Mouse (Mus musculus): ENCODE measurements around the gene Rph3al. TPM values are rescaled to one million over a fixed set of nuclear protein-coding genes. Genes with fewer than 3 reads are reported as not detected.

The Rph3al gene
- polyA plus RNA-seq, 2 experiments from 2014 or later = 5.9 to 8.0 TPM

DNA sequence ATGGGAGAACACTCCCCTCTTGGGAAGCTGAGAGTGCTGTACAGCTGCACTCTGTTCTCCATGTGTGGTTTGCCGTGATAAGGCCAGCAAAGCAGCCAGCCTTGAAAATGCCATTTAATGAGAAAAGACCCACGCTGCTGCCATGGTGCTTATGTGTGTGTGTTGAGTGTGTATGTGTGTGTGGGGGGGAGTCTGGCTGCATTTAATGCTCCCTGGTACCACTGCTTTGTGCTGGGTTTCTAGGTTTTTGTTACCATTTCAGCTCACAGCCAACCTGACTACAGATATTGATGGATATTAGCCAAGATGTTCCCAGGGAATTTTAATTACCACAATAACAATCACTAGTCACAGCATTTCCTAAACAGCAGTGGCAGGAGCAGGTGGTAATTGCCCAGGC is 79.3 kb downstream of the Rph3al start:
- no peak for ATAC-seq

DNA sequence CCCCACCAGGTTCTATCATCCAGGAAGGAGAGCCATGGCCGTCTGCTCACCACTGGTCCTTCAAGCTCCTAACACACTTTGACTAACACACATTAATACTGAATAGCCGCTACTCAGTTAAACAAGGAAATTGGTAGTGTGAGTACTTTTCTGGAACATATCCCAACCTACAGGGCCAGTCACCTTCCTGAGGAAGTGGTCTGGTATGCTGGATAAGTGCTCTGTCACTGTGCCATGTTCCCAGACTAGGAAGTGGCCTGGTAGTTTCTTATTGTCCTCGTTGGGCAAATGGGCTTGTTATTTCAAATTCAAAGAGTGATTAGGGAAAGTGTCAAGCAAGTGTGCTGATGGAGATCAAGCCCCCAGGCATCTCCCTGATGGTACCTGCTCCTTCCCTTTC is 80.4 kb downstream of the Rph3al start:
- no peak for ATAC-seq

DNA sequence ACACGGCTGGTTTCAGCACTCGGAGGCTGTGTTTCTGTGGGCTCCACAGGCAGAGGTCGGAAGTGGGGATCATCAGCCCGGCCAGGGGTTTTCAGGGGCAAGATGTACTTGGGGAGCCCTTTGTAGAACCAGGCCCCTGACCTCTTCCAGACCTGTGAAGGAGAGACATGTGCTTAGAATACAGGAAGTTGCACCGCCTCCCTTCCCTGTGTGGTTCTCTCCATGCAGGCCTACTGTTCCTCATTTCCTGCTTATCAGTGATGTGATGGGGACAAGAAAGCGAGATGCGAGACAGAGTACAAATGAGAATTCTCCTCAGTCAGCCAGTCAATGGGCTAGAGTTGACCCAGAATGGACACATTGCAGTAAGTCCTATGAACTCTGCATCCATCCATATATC is 83.9 kb downstream of the Rph3al start:
- ATAC-seq = no peak

DNA sequence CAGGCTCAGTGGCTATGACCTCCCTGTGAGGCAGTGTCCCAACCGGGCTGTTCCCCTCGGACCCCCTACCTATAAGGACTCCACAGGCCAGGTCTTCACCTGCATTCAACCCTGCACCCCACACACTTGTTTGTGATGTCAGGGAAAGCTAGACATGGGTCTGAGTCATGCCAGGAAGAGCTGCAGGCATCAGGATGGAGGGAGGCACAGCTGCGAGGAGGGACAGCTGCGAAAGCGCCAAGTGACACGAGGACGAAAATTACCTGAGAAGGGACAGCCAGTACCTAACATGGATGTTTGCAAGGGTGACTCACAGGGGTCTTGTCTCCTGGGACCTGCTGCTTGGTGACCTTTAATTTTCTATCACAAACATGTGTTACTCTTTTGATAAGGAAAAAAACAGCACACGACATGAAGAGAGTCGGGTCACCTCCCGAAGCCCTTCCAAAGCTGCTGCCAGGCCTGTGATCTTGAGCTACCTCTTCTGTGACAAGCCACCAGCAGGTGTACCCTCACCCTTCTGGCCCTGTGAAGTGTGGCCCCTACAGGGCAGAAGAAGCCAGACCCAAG is 85.1 kb downstream of the Rph3al start:
- no peak for ATAC-seq

DNA sequence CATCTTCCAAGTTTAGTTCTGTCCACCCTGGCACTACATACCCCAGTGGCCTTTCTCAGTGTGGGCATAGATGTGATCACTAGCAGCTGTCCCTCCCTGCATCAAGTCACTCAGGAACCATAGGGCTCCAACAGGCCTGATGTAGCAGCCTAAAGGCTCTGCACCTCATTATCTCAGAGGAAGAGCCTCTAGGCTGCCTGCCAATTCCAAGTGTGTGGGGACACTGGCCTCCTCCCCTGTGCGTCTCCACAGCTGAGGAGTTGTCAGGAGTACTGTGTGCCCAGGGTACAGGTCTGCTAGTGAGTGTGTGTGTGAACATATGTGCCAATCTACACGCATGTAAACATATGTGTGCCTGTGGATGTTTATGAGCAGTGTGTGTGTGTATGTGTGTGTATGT is 85.7 kb downstream of the Rph3al start:
- no peak for ATAC-seq

DNA sequence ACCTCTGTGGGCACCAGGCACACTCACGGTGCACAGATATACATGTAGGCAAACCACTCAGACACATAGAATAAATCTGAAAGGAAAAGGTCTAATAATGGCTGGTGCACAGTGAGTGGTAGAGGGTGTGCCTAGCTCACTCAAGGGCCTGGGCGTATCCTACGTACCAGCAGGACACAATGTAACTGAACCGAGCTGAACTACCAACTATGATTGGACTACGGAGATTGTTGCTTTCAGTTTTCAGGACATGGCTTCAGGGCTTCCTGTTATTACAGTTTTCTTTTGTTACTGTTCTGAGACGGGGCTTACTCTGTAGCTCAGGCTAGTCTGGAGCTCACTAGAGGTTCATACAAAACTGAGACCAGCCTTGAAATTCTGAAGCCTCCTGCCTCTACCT is 88.7 kb downstream of the Rph3al start:
- ATAC-seq = no peak

DNA sequence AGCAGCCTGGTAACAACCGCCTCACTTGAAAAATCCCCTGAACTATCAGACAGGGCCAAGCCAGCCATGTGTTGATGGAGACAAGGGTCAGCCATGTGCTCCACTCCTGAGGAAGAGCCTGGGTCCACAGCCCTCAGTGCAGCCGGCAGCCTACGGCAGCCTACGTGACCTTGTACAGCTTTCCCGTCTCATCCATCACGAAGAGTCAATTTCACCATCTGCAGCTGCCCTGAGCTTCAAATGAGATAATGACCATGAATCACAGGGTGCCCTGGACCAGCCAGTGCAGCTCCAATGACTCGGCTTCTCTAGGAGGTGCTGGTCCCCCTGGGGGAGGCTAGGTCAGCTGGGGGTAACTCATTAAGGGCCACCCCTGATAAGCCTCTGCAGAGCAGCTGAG is 91.6 kb downstream of the Rph3al start:
- no peak for ATAC-seq

DNA sequence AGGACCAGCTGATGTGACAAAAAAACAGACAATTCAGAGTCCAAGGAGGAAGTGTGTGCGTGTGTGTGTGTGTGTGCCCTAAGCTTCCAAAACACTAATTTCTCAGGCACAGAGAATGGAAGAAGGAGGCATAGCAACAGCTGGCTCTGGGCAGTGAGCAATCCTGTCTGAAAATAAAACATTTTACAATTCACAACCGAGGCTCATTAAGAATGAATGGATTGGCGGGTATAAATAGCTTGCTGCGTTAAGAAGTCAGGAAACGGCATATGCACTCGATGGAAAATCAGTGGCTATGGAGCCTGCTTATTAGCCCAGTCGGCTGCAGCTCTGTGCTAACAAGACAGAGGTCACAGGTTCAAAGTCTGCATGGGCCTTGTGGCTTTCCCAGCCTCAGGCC is 92.6 kb downstream of the Rph3al start:
- no peak for ATAC-seq

DNA sequence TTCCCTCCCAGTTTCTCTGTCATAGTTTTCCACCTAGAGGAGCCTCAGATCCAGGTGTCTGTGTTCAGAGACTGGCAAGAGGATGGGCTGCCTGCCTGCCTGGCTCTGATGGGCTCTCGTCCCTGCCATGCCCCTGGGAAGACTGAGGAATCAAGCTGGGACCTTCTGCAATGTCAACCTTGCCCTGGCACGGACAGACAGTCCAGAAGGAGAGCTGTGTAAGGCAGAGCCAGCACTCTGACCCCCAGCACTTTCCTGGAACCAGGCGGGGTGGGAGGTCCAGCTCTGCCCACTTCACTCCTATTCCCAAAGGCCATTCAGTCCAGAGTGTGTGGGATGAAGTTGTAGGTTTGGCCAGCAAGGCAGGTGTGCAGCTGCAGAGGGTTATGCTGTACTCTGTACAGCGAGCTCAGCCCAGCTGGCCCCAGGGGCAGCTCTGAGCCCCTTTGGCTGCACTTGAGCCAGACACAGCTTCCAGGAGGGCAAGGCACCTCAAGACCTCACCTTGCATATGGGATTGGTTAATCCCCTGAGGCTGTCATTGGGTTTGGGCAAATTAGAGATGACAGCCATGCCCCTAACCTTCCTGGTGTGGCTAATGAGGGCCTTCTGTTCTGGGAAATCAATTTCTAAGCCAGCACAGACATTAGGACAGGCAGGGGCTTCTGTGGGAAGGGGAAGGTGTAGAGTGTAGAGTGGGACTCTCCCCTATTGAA is 95.2 kb downstream of the Rph3al start:
- no peak for ATAC-seq

DNA sequence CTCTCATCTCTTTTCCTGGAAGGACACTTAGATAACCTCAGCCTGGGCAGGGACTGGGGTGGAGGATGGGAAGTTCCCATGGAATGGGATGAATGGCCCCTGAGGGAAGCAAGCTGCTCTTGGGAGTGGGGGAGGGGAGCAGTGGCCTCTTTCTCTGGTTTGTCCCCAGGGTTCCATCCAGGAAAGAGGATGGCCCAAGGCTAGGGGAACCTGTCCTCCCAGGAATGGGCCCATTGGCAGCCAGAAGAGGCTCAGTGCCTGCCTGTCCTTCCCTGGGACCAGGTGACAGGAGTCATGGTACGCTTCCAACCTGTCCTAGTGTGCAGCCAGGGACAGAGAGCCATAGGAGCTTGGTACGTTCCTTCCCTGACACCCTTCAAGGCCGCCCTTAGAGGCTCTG is 96.7 kb downstream of the Rph3al start:
- ATAC-seq = no peak

DNA sequence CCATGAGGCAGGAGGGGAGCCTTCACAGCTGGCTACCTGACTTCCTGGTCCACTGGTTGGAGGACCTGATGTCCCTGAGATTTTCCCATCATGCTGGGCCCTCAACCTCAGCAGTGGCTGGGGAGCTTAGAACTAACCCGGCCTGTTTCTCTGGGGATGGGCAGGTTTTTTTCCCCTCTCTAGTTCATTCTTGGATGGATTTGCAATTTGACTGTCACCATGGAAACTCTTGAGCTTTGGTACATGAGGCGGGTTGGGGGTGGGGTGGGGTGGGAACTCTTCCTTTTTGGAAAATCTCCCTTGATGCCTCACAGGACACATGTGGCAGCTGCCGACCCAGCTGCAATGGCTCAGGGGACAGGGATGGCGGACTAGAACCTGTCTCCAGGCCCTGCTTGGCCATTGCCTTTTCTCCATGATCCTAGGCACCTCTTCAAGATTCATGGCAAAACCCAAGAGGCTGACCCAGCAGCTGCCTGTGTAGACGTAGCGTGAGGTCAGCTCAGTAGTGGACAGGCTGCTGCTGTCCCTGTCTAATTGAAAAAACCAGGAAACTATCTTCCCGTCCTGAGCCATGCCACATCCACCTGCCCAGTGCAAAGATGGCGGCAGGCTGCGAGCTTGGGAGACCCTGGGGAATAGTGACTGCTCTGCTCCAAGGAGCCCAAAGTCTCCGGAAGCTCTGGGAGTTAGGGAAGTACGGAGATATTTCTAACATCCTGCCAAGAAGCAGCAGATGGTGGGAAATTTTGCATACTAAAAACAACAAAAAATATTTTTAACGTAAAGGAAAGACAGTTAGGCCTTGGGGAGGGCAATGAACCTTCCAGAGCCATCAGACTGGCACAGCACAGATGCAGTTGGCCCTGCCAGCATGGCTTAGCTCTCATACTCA is 98.4 kb downstream of the Rph3al start:
- ATAC-seq = no peak

DNA sequence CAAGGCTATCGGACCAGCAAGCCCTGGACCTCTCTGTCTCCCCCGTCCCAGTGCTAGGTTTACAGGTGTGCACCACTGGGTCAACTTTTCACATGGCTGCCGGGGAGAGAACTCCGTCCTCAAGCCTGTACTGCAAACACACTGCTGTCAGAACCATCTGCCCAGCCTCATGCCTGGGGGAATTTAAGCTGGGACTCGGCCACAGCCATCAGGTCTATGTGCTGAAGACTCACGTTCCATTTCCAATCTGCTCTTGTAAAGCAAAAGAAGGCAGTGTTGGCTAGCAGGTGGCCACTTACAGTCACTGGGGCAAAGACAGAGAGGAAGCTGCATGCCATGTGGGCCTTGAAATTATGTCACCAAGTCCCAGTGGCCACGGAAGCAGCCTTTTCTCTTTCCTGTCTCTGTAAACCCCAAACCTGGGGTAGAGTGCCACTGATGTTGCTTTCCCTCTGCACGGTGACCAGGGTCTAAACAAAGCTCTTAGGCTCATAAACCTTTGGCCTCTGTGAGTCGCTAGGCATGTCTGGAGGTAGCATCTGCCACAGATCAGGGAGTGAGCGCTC is 99.3 kb downstream of the Rph3al start:
- no peak for ATAC-seq

DNA sequence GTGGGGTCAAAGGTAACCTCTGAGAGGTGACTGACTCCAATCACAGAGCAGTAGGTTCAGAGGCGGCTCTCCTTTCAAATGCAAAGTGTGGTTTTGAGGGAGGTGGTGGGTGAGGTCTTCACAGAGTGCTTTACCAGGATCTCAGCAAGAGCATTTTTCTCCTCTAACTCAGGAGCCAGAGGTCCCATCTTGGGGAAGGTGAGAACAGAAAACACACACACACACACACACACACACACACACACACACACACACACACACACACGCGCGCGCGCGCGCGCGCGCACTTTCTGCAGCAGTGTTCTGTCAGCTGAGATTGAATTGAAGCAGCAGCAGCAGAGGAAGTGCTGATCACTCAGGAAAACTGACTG is 102.0 kb downstream of the Rph3al start:
- no peak for ATAC-seq

DNA sequence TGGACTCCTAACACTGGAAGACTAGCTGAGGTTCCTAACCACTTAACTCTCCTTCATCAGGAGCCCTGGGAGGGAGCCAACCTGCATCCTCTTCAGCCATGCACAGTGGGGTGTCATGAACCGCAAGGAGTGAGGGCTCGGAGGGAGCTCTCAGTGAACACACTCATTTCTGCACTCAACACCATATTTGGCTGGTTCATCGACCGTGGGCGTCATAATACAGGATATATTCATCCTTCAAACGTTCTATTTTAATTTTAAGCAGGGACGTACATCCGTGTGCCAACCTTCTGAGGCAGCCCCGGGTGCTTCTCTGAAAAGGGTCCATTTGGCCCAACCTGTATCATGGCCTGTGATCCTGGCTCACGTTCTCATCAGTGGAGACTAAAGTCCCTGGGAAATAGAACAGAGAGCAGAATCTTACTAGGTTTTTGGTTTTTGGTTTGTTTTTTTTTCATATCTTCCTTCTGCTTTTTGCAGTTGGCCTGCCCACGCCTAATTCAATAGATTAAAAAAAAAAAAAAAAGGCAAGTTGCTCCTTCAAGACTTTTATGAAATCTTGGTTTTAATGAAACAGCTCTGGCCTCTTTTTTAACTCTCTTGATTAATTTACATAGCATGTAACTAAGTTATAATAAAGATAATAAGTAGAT is 102.5 kb downstream of the Rph3al start:
- ATAC-seq = peak; percentile 97

DNA sequence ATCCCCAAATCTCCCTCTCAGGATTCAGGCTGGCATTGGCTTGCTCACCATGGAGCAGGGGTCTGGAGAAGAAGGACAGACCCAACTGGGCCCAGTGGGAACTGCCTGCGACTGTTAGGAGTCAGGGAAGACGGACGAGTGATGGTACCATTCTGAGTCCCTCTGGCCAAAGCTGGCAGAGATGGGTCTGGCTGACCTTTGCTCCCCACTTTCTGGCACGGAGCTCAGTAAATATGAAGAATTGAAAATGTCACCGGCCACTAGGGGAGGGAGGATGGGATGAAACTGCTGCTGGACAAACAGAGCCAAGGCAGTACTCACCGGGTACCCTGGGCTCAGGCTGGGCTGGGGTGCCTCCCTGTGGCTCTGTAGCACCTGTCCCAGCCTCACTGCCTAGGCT is 105.1 kb downstream of the Rph3al start:
- ATAC-seq = no peak

DNA sequence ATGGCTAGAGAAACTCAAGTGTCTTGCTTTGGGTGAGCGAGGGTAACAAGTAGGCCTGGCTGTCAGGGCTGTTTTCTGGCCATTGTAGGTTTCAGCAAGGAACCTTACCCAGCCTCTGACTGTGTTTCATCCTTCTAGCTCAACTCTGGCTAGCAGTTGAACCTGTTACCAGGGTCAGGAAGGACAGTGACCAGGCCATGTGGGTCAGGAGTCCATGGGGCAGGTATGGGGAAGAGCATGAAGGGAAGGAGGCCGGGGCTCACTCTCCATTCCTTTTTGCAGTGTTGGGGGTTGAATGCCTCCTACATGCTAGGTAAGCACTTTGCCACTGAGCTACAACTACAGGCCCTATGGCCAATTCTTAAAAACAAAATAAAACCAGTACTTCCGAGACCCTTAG is 107.8 kb downstream of the Rph3al start:
- no peak for ATAC-seq

DNA sequence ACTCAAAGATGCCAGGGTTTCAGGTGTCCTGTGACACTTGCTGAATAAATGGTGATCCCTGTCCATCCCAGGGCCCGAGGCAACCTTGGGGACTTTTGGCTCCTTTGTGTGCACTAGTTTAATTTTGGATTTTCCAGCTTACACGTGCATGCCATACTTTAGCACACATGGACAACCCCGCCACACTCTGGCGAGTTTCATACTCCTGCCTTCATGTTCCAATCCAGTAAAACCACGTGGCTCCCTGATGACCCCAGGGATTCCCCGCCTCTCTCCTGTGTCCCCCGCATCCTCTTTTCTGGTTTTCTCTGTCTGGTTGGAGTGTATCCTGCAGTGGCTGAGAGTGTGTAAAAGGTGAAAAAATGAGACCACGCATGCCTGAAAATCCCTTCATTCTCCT is 110.8 kb downstream of the Rph3al start:
- ATAC-seq = no peak

DNA sequence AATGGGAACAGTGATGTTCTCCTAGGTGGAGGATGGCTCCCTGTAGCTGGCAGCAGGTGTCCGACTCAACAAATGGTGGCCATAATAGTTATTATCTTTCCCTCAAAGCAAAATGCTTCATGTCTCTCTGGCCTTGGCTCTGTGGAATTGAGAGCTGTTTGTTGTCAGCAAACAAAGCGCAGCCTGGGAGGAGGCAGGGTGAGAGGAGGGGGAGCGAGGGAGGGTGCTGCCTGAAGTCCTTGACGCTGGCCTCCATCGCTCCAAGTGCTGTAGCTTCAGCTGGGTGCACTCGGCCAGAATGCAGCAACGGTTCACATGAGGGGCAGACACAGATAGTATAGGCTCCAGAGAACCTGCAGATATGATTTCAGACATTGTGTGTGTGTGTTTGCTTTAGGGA is 114.7 kb downstream of the Rph3al start:
- no peak for ATAC-seq

DNA sequence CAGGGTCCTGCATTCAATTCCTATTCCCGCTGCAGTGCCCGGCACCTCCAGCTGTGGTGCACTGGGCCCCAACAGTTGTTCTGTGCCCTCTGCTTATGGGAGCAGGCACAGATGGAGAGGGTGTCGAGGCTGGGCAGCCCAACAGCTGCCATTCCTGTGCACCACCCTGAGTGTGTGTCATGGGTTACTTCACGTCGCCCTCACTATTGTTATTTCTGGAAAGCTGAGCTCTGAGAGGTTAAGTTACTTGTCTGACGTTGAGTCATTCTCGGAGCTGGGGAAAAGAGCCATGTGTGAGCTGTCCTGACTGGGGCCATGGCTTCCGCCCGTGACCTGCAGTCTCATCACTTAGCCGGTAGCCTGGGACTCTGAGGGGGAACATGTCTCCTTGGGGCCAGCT is 125.1 kb downstream of the Rph3al start:
- no peak for ATAC-seq

DNA sequence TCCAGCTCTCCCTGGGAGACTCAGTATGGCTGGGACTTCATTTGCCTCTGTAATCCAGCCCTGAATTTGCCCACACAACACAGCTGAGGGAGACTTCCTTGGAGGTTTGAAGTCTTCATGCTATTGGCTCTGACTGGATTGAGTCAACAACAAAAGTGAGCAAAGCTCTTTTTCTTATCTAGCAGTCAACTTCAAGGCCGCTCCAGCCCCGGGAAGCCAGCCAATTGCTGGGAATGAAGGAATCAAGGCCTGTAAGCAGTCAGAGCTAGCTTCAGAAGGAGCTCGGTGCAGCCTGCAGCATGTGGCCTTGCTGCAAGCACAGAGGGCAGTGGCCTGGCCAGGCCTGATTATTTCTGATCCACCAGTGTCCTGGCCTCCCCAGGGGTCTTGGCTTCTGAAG is 126.3 kb downstream of the Rph3al start:
- ATAC-seq = no peak

DNA sequence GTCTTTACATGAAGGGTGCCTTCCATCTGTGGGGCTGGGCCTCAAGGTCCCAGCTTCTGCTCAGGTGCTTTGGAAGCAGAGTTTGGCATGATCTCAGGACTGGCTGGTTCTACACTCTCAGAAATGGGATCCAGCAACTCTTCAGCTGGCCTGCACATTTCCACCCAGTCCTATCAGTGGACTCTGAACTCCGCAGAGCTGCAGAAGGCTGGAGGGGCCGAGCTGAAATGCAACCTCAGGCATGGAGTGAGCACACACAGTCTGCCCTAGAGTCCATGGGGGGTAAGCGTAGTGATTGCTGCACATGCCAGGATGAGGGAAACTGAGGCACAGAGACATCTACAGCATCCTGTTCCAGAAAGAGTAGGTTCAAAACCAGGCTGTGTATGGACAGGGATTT is 127.7 kb downstream of the Rph3al start:
- ATAC-seq = no peak

DNA sequence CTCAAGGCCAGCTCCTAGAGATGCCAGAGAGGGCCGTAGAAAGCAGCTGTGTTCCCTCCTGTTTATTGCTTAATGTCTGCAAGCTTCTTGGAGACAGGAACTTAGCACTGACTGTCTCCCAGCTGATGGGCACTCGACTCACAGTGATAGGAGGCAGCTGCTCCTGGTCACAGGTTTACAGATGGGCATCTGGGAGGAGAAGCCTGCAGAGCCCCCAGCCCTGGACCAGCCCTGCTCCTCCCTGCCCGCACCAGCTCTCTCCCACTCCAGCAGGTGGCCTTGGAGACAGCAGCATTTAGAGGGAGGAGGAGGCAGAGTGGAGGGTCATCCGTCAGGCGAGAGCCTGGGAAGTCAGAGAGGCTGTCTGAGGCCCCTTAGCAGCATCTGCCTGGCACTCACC is 130.7 kb downstream of the Rph3al start:
- no peak for ATAC-seq
